Mouse (Mus musculus) lung, postnatal 36 days (tissue): ENCODE measurements around the gene Gm4969.
"Not testable (repeated sequence)": the region's sequence is repeated elsewhere in the genome, so short reads cannot be mapped to it uniquely, and the experiment has no call there.

Source experiments
- DNase-seq: peaks from one replicate; pipeline ENCODE4 v3.0.0; 2022; ENCODE audit warnings: mixed read lengths

Gm4969 gene

DNA sequence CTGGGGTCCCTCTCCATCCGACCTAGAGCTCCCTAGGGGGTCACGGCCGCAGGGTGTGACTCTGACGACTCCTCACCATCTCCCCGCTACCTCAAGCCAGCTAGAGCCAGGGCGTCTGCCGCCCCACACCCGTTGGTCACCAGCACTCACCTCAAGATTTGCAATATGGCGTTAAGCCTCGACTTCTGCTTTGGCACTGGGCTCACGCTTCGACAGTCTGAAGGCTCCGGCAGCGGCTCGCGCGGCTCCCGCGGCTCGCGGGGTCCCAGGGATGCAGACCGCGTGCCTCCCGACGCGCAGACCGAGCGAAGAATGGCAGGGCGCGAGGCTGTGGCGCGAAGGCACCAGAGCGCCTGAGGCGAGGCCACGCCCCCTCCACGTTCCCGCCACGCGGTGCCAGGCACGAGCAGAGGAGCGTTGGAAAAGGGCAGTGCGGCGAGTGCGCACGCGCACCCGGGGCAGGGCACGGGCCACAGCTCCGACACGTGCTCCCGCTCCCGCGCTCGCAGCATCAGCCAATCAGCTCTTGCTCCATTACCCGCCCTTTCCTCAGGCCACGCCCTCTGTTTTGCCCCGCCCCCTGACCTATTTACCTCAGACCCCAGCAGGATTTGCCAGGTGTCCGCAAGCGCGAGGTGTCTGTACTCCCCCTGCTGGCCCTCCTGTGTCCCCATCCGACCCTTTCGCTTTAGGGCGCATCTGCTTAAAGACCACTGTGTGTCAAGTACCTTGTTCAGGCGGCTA, at the start of gene Gm4969:
Gene Gm4969, minus strand, starts transcription at position 341 of the 744 bp plus-strand sequence.
- DNase-seq: peak; percentile 47

DNA sequence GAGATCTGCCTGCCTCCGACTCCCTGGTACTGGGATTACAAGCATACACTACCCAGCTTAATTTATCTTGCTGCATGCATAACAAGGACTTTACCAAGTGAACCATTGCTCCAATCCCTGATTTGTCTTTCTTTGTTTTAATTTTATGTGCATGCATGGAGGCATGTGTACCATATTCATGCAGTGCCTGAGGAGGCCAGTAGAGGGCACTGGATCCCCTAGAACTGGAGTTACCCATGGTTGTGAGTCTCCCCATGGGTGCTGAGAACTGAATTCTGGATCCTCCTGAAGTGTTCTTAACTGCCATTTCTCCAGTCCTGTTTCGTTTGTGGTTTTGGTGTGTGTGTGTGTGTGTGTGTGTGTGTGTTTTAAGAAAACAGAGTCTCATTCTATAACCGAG, 48.8 kb upstream of the Gm4969 start:
- no peak for DNase-seq

- DNase-seq: no peak
Measured at GRCm38 (mm10) chr7:19165656-19166423, 47.7 kb upstream of the Gm4969 start, which contains the start of gene Gipr. TSS of gene Gipr (minus strand) at chr7:19166127.

DNA sequence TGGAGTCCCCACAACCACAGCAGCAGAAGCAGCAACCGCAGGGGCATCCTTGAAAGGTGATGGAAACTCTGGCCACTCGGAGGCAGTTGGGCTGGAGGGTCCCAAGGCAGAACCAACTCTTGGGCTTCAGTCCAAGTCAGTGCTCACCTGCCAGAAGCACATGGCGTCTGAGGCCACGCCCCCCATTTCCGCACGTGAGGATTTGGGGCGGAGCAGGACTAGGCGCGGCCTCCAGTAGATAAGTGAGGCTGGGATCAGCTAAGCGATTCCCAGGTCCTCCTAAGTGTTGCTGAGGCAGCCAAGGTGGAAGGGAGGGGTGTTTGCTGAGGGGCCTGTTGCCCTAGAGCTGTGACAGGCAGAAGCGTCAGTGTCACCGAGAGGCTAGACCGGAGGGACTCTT, 46.8 kb upstream of the Gm4969 start:
- peak; percentile 27 for DNase-seq

DNA sequence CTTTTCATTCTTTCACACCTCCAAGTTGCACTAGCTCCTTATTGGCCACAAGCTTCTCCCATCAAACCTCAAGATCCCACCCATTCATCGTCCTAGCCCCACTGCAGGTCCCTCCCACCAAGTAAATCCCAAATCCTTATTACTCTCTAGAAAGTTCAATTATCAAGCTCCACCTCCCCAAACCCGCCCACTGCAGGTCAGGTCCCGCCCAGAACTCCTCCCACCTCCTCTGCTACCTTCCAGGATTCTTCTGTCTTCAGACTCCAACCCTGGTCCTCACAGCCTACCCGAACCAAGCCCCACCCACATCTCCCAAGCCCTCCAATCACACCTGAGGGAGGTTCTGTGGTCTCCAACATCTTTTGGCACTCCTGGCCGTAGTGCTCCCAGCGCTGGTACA, 46.0 kb upstream of the Gm4969 start:
- peak; percentile 42 for DNase-seq

DNA sequence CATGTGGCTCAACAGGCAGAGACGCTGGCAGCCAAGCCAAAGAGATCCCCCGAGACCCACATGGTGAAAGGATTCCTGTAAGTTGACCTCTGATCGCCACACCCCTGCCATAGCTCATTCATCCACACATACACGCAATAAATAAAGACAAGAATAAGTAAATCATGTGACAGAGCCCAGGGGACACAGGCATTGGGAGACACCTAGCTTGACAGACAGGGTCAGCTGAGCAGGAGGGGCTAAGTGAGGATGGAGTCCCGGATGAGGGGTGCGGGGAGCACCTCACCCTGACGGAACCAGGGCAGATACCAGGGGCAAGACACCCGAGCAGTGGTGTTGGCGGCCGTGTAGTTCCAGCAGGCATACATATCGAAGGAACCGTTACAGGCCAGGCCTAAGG, 45.6 kb upstream of the Gm4969 start:
- DNase-seq: no peak

DNA sequence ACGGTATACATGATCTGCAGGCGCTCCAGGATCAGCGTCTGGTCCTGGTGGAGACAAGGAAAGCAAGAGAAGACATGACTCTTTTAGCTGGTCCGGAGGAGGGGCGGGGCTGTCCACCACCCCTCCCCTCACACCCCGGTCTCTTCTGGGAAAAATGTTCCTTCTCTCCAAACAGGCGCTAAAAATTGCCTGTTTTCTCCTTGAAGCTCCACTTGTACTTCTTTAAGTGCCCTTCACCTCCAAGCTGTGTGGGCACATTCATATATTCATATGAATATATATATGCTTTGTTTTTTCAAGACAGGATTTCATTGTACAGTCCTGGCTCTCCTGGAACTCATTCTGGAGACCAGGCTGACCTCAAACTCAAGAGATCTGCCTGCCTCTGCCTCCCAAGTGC, 44.8 kb upstream of the Gm4969 start:
- no peak for DNase-seq

DNA sequence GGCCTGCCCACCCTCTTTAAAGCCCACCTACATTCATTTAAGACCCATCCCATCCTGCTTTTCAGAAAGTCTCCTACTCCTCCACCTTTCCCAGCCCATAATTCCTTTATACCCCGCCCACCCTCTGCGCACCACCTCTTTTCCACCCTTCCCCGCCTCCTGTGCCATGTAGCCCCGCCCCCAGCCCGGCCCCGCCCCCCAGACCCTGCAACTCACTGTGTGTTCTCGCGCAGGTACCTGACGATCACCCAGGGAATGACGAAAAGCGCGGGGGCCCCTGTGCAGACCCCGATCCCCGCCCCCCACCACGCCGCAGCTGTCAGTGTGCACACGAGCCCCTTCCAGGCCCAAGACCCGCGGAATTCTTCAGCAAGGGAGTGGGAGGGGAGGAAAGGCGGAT, 41.9 kb upstream of the Gm4969 start:
- DNase-seq: peak; percentile 34

GRCm38 (mm10) chr7:19159411-19159810, 41.2 kb upstream of the Gm4969 start:
- DNase-seq: no peak

DNA sequence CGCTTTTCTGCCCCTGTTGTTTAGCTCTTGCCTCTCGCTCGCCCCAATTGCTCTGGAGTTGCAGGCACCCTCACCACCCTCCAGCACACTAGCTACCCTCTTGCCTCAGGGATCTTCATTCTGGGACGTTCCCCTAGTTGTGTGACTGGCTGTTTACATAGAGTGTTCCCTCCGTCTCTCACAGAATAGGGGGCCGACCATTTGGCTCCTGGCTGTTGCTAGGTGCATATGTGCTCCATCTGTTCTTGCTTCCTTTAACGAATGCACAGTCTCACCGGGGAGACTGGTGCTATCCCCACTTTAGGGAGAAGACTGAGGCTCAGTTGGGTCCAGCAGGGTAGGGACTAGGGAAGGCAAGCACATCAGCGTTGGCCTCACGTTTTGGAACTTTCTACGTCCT, 40.4 kb upstream of the Gm4969 start:
- DNase-seq: no peak

GRCm38 (mm10) chr7:19157160-19157800, 39.1 kb upstream of the Gm4969 start:
- DNase-seq: peak; percentile 95

DNA sequence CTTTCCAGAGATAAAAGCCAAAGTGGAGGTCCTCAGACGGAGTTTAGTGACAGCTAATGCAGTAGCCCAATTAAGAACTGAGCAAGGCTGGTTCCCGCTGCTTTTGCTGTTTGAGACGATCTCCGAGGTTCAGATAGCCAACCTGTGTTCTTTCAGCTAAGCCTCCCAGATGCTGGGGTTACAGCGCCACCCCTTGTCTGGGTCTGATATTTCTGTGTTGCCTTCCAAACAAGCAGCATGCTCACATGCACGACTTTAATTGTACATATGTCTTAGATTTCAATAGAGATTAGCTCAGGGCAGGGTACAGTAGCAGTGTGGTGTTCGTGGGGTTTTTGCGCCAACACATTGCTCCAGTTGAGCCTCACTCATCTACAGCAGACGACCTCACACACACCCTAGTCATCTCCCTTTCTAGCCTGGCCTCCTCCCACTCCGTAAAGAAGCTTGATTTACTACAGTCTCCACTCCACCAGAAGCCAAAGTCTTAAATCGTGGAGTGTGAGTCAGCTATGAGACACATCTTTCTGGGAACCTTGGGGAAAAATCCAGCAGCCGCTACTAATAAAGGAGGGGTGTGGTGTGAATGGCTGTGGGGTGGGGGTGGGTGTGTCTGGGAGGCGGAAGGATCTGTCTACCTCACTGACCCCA, 37.8 kb upstream of the Gm4969 start:
- no peak for DNase-seq

GRCm38 (mm10) chr7:19154796-19155195, 36.6 kb upstream of the Gm4969 start:
- no peak for DNase-seq

GRCm38 (mm10) chr7:19151121-19151520, 33.0 kb upstream of the Gm4969 start:
- DNase-seq: not testable (repeated sequence)

GRCm38 (mm10) chr7:19149626-19150025, 31.5 kb upstream of the Gm4969 start, which contains the start of gene Snrpd2:
TSS of gene Snrpd2 (plus strand) at chr7:19149722.
- peak; percentile 98 for DNase-seq

GRCm38 (mm10) chr7:19148875-19149541, 30.8 kb upstream of the Gm4969 start, which contains the start of gene Qpctl:
TSS of gene Qpctl (minus strand) at chr7:19149291.
- peak; percentile 100 for DNase-seq

GRCm38 (mm10) chr7:19148180-19148874, 30.2 kb upstream of the Gm4969 start:
- no peak for DNase-seq

GRCm38 (mm10) chr7:19147497-19148045, 29.4 kb upstream of the Gm4969 start:
- DNase-seq: no peak

DNA sequence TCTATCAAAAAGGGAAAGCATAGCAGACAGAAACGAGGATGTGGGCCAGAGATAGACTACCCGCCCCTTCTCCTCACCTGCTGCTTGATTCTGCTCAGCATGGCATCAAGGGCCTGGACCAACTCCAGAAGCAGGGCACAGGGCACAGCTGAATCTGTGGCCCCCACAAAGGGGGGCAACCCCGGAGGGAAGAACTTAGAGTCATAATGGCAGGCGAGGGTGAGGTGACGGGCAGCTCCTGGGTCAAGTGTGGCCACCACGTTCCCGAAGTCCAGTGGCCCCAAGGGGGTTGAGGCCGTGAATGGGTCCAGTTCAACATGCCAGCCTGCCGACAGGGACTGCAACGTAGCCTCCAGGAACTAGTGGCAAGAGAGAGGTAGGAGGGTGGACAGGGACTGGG, 28.6 kb upstream of the Gm4969 start:
- no peak for DNase-seq

DNA sequence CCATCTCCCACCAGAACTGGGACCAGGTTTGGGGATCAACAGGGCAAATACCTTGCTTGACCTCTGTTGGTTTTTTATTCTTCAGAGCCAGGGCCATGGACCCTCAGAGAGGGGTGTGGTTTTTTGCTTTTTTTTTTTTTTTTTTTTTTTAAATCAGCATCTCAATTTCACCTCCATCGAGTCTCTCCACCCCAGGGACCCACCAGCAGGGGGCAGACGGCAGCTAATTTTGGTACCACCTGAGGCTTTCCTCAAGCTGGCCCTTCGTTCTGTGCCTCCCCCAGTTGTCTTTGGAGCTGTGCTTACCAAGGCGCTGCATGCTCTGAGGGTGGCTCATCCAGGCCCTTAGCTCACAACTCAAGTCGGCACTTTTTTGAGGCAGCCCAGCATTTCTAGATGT, 19.2 kb upstream of the Gm4969 start:
- peak; percentile 74 for DNase-seq

DNA sequence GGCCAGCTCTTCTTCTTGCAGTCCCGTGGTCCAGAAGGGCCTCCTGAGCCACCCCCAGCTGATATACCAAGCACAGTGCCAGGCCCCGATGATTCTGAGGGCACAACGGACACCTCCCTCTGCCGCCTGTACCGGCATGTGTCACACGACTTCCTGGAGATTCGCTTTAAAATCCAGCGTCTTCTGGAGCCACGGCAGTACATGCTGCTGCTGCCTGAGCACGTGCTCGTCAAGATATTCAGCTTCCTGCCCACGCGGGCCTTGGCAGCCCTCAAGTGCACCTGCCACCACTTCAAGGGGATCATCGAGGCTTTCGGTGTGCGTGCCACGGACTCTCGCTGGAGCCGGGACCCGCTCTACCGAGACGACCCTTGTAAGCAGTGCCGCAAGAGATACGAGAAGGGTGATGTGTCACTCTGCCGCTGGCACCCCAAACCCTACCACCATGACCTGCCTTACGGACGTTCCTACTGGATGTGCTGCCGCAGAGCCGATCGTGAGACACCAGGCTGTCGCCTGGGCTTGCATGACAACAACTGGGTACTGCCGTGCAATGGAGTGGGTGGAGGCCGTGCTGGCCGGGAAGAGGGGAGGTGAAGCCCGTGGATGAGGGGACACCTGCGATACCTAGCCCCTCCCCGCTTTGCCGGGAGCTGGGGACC, 18.6 kb upstream of the Gm4969 start:
- DNase-seq: no peak
